Mouse (Mus musculus) olfactory bulb, adult 2 months (tissue): ENCODE measurements around the gene Fancc.

ENCODE experiments used
- CTCF ChIP-seq: fragments of 200-500 bp; IDR thresholded peaks from 2 replicates; pipeline ENCODE4 v1.5.1; 2012; ENCODE audit warnings: low read depth, mild to moderate bottlenecking, low read length, moderate library complexity; ENCODE audit not compliant: insufficient read depth
- POLR2A ChIP-seq: fragments of 200-500 bp; IDR thresholded peaks from 2 replicates; pipeline ENCODE4 v1.6.1; 2012; ENCODE audit warnings: mild to moderate bottlenecking, low read depth, low read length, moderate library complexity; ENCODE audit not compliant: insufficient read depth

DNA sequence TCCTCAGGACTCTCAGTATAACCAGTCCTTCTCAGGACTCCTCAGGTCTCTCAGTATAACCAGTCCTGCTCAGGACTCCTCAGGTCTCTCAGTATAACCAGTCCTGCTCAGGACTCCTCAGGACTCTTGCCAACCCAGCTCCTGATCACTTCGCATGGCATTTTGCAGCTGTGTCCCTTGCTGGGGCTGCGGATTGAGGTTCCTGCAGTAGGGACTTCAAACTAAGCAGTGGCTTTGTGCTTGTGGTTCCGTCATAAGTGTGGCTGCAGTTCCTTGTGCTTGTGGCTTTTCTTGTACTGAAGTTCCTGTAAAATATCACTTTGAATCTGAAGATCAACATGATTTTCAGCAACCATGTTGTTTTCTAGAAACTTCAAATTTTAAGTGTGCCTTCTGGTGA lies 212.3 kb downstream of the Fancc start:
- TF ChIP-seq CTCF = no peak
- no peak for TF ChIP-seq POLR2A
